Mouse (Mus musculus): ENCODE measurements around the gene Ccna1. TPM values are rescaled to one million over a fixed set of nuclear protein-coding genes. Genes with fewer than 3 reads are reported as not detected.

The Ccna1 gene
- polyA plus RNA-seq (2014; fragmentation: Nextera tagmentation; extraction: Ambion mirVana) = 1.3 and 2.3 TPM in 2 replicates

GRCm38 (mm10) chr3:55055038-55055746 lies at the start of gene Ccna1:
Gene Ccna1 (minus strand): TSS chr3:55055501.
- Histone ChIP-seq H3K27ac (ENCODE audit: low read depth) (no peak within 1 kb of the TSS), H3K27me3 (replicated peaks; ENCODE audit: control insufficient read depth, insufficient read depth, low read length) (peaks cover 25% of the 10 kb centered on the region), H3K4me2 (ENCODE audit: low read length) (peak within 1 kb of the TSS; percentile 99), H3K4me3 (ENCODE audit: low read depth, low read length) (peak within 1 kb of the TSS; percentile 56), H3K36me3 (ENCODE audit: control insufficient read depth, insufficient read depth, low read length) (no peaks in the 10 kb centered on the region), H3K9ac (ENCODE audit: low read length) (peak within 1 kb of the TSS; percentile 35), H3K4me1 (replicated peaks; ENCODE audit: control insufficient read depth, insufficient read depth, low read length) (peaks cover 7% of the 10 kb centered on the region; the same call in 1 of the 2 replicates), H3K9me3 (ENCODE audit: control insufficient read depth, low read length) (no peaks in the 10 kb centered on the region)
- WGBS = under 1% methylated on average over 71 of the region's 73 CpGs
- ATAC-seq (replicated peaks; ENCODE audit: low FRiP score, low TSS enrichment, low read depth) (peak; percentile 98), DNase-seq (ENCODE audit: low spot score) (peak; percentile 82)

- Histone ChIP-seq H3K27ac (ENCODE audit: low read depth) (no peak overlapping the region), H3K4me3 (ENCODE audit: low read depth, low read length) (no peak overlapping the region), H3K9me3 (ENCODE audit: control insufficient read depth, low read length) (no peaks in the 10 kb centered on the region), H3K9ac (ENCODE audit: low read length) (no peak overlapping the region), H3K4me1 (replicated peaks; ENCODE audit: control insufficient read depth, insufficient read depth, low read length) (0 out of 2 replicates have a peak, but pooled peaks cover 3% of the 10 kb centered on the region), H3K27me3 (replicated peaks; ENCODE audit: control insufficient read depth, insufficient read depth, low read length) (no peaks in the 10 kb centered on the region), H3K4me2 (ENCODE audit: low read length) (no peak overlapping the region), H3K36me3 (ENCODE audit: control insufficient read depth, insufficient read depth, low read length) (no peaks in the 10 kb centered on the region)
- no peak for ATAC-seq (replicated peaks; ENCODE audit: low FRiP score, low TSS enrichment, low read depth)
- no peak for DNase-seq (ENCODE audit: low spot score)
These were observed 45.8 kb upstream of the Ccna1 start for GRCm38 (mm10) chr3:55101092-55101491.

- no peaks in the 10 kb centered on the region for H3K36me3 ChIP-seq (ENCODE audit: control insufficient read depth, insufficient read depth, low read length)
- H3K9ac ChIP-seq (ENCODE audit: low read length) = no peak overlapping the region
- H3K4me1 ChIP-seq (replicated peaks; ENCODE audit: control insufficient read depth, insufficient read depth, low read length) = 0 out of 2 replicates have a peak, but pooled peaks cover 3% of the 10 kb centered on the region
- no peak overlapping the region for H3K4me2 ChIP-seq (ENCODE audit: low read length)
- H3K27me3 ChIP-seq (replicated peaks; ENCODE audit: control insufficient read depth, insufficient read depth, low read length) = no peaks in the 10 kb centered on the region
- no peak overlapping the region for H3K27ac ChIP-seq (ENCODE audit: low read depth)
- no peaks in the 10 kb centered on the region for H3K9me3 ChIP-seq (ENCODE audit: control insufficient read depth, low read length)
- DNase-seq (ENCODE audit: low spot score) = no peak
- ATAC-seq (replicated peaks; ENCODE audit: low FRiP score, low TSS enrichment, low read depth) = no peak
- no peak overlapping the region for H3K4me3 ChIP-seq (ENCODE audit: low read depth, low read length)
- 59% methylated on average over 11 of the region's 11 CpGs for WGBS
These were observed 43.7 kb upstream of the Ccna1 start for GRCm38 (mm10) chr3:55098990-55099389.

- H3K4me2 ChIP-seq (ENCODE audit: low read length) = no peak overlapping the region
- no peak for DNase-seq (ENCODE audit: low spot score)
- no peaks in the 10 kb centered on the region for H3K9me3 ChIP-seq (ENCODE audit: control insufficient read depth, low read length)
- H3K4me1 ChIP-seq (replicated peaks; ENCODE audit: control insufficient read depth, insufficient read depth, low read length) = 0 out of 2 replicates have a peak, but pooled peaks cover 3% of the 10 kb centered on the region
- no peaks in the 10 kb centered on the region for H3K36me3 ChIP-seq (ENCODE audit: control insufficient read depth, insufficient read depth, low read length)
- no peak overlapping the region for H3K9ac ChIP-seq (ENCODE audit: low read length)
- ATAC-seq (replicated peaks; ENCODE audit: low FRiP score, low TSS enrichment, low read depth) = no peak
- H3K4me3 ChIP-seq (ENCODE audit: low read depth, low read length) = no peak overlapping the region
- H3K27ac ChIP-seq (ENCODE audit: low read depth) = no peak overlapping the region
- no peaks in the 10 kb centered on the region for H3K27me3 ChIP-seq (replicated peaks; ENCODE audit: control insufficient read depth, insufficient read depth, low read length)
- WGBS = 79% methylated on average over 2 of the region's 2 CpGs
These were observed 42.7 kb upstream of the Ccna1 start for GRCm38 (mm10) chr3:55098014-55098413.

- Histone ChIP-seq H3K27ac (ENCODE audit: low read depth) (no peak overlapping the region), H3K36me3 (ENCODE audit: control insufficient read depth, insufficient read depth, low read length) (no peaks in the 10 kb centered on the region), H3K4me2 (ENCODE audit: low read length) (no peak overlapping the region), H3K4me1 (replicated peaks; ENCODE audit: control insufficient read depth, insufficient read depth, low read length) (0 out of 2 replicates have a peak, but pooled peaks cover 3% of the 10 kb centered on the region), H3K27me3 (replicated peaks; ENCODE audit: control insufficient read depth, insufficient read depth, low read length) (no peaks in the 10 kb centered on the region), H3K4me3 (ENCODE audit: low read depth, low read length) (no peak overlapping the region), H3K9me3 (ENCODE audit: control insufficient read depth, low read length) (no peaks in the 10 kb centered on the region), H3K9ac (ENCODE audit: low read length) (no peak overlapping the region)
- ATAC-seq (replicated peaks; ENCODE audit: low FRiP score, low TSS enrichment, low read depth) (no peak), DNase-seq (ENCODE audit: low spot score) (no peak)
- WGBS = 90% methylated on average over 2 of the region's 2 CpGs
These were observed 41.9 kb upstream of the Ccna1 start for GRCm38 (mm10) chr3:55097186-55097585.

- no peaks in the 10 kb centered on the region for H3K27me3 ChIP-seq (replicated peaks; ENCODE audit: control insufficient read depth, insufficient read depth, low read length)
- H3K4me2 ChIP-seq (ENCODE audit: low read length) = peak overlapping the region; percentile 15; the same call in 1 of the 2 replicates
- H3K27ac ChIP-seq (ENCODE audit: low read depth) = peak overlapping the region; percentile 70; the same call in 1 of the 2 replicates
- DNase-seq (ENCODE audit: low spot score) (no peak), ATAC-seq (replicated peaks; ENCODE audit: low FRiP score, low TSS enrichment, low read depth) (no peak)
- no peak overlapping the region for H3K9ac ChIP-seq (ENCODE audit: low read length)
- no peaks in the 10 kb centered on the region for H3K36me3 ChIP-seq (ENCODE audit: control insufficient read depth, insufficient read depth, low read length)
- H3K9me3 ChIP-seq (ENCODE audit: control insufficient read depth, low read length) = no peaks in the 10 kb centered on the region
- WGBS = 76% methylated on average over 2 of the region's 2 CpGs
- H3K4me1 ChIP-seq (replicated peaks; ENCODE audit: control insufficient read depth, insufficient read depth, low read length) = 0 out of 2 replicates have a peak, but pooled peaks cover 3% of the 10 kb centered on the region
- H3K4me3 ChIP-seq (ENCODE audit: low read depth, low read length) = no peak overlapping the region
These were observed 41.3 kb upstream of the Ccna1 start for GRCm38 (mm10) chr3:55096655-55097005.

GRCm38 (mm10) chr3:55095968-55096654 lies 40.8 kb upstream of the Ccna1 start:
- Histone ChIP-seq H3K4me2 (ENCODE audit: low read length) (peak overlapping the region; percentile 15; the same call in 1 of the 2 replicates), H3K9ac (ENCODE audit: low read length) (no peak overlapping the region), H3K36me3 (ENCODE audit: control insufficient read depth, insufficient read depth, low read length) (no peaks in the 10 kb centered on the region), H3K4me1 (replicated peaks; ENCODE audit: control insufficient read depth, insufficient read depth, low read length) (0 out of 2 replicates have a peak, but pooled peaks cover 3% of the 10 kb centered on the region), H3K4me3 (ENCODE audit: low read depth, low read length) (no peak overlapping the region), H3K9me3 (ENCODE audit: control insufficient read depth, low read length) (no peaks in the 10 kb centered on the region), H3K27ac (ENCODE audit: low read depth) (peak overlapping the region; percentile 70), H3K27me3 (replicated peaks; ENCODE audit: control insufficient read depth, insufficient read depth, low read length) (no peaks in the 10 kb centered on the region)
- no peak for DNase-seq (ENCODE audit: low spot score)
- ATAC-seq (replicated peaks; ENCODE audit: low FRiP score, low TSS enrichment, low read depth) = peak; percentile 79
- WGBS = 45% methylated on average over 8 of the region's 8 CpGs

- Histone ChIP-seq H3K27me3 (replicated peaks; ENCODE audit: control insufficient read depth, insufficient read depth, low read length) (no peaks in the 10 kb centered on the region), H3K36me3 (ENCODE audit: control insufficient read depth, insufficient read depth, low read length) (no peaks in the 10 kb centered on the region), H3K4me3 (ENCODE audit: low read depth, low read length) (no peak overlapping the region), H3K9ac (ENCODE audit: low read length) (no peak overlapping the region), H3K9me3 (ENCODE audit: control insufficient read depth, low read length) (no peaks in the 10 kb centered on the region), H3K4me1 (replicated peaks; ENCODE audit: control insufficient read depth, insufficient read depth, low read length) (0 out of 2 replicates have a peak, but pooled peaks cover 3% of the 10 kb centered on the region), H3K27ac (ENCODE audit: low read depth) (no peak overlapping the region), H3K4me2 (ENCODE audit: low read length) (no peak overlapping the region)
- WGBS = 79% methylated on average over 1 of the region's 1 CpGs
- no peak for ATAC-seq (replicated peaks; ENCODE audit: low FRiP score, low TSS enrichment, low read depth)
- no peak for DNase-seq (ENCODE audit: low spot score)
These were observed 37.9 kb upstream of the Ccna1 start for GRCm38 (mm10) chr3:55093161-55093560.
